Mouse (Mus musculus) fat pad, adult 2 months (tissue): ENCODE results near the gene 3100002H09Rik.
A peak's percentile ranks its signal among the peaks of the same experiment; 100 is the strongest.

ENCODE experiments used
- DNase-seq: peaks from one replicate; pipeline ENCODE4 v3.0.0-alpha.2; 2011; ENCODE audit warnings: low read depth, low spot score; ENCODE audit errors: extremely low read depth

Gene 3100002H09Rik

GRCm38 (mm10) chr4:124615986-124616385, 5.4 kb upstream of the 3100002H09Rik start:
- no peak for DNase-seq

- no peak for DNase-seq
Observed at GRCm38 (mm10) chr4:124615406-124615960, 4.9 kb upstream of the 3100002H09Rik start.

GRCm38 (mm10) chr4:124614189-124614588, 3.6 kb upstream of the 3100002H09Rik start:
- DNase-seq: no peak

DNA sequence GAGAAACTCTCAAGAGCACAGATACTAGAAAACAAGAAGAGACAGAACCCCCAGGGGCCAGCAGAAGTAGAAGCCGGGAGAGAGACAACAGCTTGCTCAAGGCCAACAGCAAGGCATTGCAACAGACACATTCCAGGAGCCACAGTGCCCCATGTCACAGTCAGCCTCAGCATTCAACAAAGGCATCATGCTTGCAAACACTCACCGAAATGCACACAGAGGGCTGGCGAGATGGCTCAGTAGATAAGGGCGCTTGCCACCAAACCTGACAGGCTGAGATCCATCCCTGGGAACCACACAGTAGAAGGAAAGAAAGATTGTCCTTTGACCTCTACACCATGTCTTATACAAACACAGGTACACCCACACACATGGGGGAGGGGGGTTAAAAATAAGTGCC, 1.2 kb upstream of the 3100002H09Rik start:
- DNase-seq: no peak

DNA sequence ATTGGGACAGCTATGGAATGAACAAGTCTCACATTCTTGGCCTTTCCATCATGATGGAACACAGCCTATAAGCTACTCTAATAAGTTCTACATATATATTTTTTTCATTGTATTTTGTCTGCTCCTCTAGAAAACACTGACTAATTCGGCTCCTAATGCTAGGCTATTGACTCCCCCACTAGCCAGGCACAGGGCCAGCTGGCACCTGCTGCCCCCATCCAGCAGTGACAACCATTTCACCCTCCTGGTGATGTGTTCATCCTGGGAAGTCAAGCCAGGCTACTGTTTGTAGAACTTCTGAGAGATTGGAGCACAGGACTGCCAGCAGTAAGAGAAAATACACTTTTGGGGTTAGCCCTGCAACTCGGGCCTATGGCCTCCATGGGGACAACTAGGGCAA, 537 bp downstream of the 3100002H09Rik start:
- DNase-seq: no peak

DNA sequence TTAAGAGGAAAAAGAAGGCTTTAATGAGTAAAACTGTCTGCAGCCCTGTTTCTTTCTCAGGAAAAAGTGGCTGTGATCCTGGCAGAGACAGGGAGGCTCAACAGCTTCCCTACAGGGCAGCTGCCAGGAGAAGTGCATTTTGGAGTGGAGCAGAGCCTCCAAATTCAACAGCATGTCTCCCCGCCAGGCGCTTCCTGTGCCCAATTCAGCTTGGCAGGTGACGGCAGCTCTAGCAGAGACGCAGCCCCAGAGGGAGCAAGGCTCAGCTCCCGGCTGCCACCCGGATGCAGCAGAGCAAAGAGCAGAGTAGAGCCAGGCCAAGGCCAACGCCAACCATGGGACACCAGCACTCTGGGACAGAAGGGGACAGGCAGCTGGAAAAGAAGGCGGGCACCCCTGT, 3.4 kb downstream of the 3100002H09Rik start:
- DNase-seq: no peak

DNA sequence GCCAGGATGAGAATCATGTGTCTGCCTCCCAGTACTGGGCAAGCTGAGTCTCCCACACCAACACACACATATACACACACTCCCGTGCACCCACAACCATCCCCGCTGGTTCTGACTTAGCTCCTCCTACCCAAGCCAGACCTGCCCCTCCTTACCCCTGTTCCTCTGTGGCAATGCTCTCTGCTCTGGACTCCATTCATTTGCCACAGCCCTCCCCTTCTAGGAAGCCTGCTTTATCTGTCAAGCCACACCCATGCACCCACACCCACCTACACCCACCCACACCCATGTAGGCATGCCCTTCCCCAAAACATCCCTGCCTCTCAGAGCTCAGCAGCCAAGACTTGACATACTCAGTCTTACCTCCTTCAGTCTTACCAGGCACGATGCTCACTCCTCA, 4.4 kb downstream of the 3100002H09Rik start:
- no peak for DNase-seq

- no peak for DNase-seq
Observed at GRCm38 (mm10) chr4:124605255-124605654, 5.3 kb downstream of the 3100002H09Rik start.

DNA sequence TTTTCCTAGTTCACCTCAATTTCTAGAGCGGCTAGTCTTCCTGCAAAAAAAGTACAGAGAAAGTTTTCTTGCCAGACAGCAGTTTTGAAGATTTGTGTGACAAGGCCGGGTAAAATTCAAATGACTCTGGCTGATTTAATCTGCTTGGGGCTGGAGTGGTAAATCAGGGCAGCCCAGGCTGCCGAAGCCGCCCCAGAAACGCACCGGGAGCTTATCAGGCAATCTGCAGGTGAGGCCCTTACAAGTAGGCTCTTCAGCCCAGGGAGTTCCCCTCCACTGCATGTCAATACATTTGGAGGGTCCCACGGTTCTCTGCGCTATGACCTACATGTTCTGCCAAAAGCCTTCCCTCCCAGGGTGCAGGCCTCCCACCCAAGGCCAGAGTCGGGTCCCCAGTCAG, 6.9 kb downstream of the 3100002H09Rik start:
- DNase-seq: no peak

GRCm38 (mm10) chr4:124595929-124596328, 14.7 kb downstream of the 3100002H09Rik start:
- no peak for DNase-seq

DNA sequence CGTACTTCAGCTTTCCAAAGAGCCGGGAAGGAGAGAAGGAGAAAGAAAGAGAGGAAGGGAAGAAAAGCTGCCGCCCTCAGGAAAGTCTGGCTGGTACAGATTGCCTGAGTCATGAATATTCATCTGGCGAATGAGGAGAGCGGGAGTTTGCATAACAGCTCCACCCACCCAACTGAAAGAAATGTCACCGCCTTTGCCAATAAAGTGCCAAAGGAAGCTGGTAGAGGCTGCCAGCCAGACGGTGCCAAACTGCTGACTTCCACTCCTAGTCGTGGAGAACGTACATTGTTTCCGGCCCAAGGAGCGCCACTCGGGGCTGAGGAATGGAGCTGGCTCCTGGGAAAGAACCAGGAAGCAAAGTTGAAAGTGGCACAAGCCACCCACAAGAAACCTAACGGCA, 15.7 kb downstream of the 3100002H09Rik start:
- DNase-seq: peak; percentile 34

DNA sequence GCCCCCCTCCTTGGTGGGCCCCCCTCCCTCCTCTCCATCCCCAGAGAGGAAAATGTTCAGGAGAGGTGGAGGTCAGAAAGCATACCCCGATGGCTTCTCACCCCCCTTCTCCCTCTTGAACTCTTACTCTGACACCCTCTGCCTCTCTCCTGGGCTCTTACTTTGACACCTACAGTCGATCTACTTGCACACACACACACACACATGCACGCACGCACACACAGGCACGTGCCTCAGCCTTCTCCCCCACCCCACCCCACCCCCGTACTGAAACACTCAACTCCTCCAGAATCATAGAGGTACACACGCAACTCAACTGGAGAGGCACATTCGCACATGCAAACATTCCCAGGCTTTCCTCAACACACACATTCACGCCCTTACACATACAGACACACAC, 16.9 kb downstream of the 3100002H09Rik start:
- DNase-seq: no peak

- no peak for DNase-seq
Observed at GRCm38 (mm10) chr4:124593210-124593609, 17.4 kb downstream of the 3100002H09Rik start.

- peak; percentile 80 for DNase-seq
Observed at GRCm38 (mm10) chr4:124592241-124592640, 18.4 kb downstream of the 3100002H09Rik start.

GRCm38 (mm10) chr4:124580695-124581094, 29.9 kb downstream of the 3100002H09Rik start:
- no peak for DNase-seq

DNA sequence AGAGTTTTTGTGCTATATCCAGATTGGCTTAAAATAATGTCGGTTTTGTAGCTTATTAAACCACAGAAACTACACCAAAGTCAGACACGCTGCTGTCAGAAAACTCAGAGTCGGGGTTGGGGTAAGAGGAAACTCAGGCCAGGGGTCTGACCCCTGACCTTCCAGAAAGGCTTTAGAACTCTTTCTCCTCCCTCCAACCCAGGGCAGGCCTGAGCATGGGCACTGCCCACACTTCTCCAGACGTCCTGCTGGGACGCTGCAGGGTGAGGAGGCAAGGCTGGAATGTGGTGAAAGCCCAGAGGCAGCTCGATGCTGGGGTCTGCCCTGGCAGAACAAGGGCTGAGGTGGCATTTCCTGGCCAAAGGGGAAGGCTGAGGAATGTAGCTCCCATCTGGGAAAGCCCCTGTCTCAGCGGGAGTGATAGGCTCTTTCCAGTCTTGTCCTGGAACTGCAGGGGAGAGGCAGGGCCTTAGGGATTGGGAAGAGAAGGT, 34.6 kb downstream of the 3100002H09Rik start:
- no peak for DNase-seq

DNA sequence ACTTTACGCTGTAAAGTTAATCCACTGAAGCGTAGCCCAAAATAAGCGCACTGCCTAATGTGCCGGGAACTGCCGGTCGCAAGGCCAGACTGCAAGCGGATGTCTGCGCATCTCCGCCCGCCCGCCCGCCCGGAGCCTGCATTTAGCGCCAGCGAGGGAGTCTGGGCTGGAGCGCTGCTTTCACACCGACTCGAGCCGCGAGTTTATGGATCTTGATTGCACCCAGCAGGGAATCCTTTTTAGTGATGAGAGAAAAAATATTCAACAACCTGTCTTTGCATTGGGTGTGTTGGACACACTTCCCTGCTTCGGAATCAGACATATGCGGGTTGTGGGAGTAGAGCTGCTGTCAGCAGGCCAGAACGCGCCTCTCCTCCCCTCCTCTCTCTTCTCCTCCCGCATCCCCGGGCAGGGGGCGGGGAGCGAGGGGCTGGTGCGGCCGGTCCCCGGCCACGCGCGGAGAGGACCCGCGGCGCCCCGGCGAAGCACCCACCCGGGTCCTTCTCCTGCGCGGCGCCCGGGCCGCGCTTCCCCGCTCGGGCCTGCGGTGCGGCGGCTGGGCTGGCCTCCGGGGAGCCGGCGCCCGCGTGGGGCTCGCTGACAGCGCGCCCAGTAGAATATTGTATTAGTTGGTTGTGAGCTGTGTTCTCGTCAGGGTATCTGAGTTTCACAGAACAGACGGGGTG, 35.2 kb downstream of the 3100002H09Rik start:
- no peak for DNase-seq

DNA sequence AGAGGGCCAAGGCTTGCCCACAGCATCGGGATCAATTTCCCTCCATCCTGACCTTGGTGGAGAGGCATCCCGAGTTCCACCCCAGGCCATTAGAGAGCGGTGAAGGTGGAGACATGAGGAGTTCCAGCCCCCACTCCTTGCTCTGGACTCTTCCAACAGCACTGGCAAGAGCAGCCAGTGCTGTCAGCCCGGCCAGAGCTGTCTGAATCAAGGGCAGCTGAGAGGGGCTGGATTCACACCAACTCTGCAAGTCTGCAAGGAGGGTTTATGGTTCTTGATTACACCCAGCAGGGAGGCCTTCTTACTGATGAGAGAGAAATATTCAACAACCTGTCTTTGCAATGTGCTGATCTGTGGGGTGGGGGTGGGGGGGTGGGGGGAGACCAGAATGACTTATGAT, 37.0 kb downstream of the 3100002H09Rik start:
- DNase-seq: no peak

- DNase-seq: no peak
Observed at GRCm38 (mm10) chr4:124570977-124571376, 39.6 kb downstream of the 3100002H09Rik start.

GRCm38 (mm10) chr4:124569661-124570060, 40.9 kb downstream of the 3100002H09Rik start:
- no peak for DNase-seq

DNA sequence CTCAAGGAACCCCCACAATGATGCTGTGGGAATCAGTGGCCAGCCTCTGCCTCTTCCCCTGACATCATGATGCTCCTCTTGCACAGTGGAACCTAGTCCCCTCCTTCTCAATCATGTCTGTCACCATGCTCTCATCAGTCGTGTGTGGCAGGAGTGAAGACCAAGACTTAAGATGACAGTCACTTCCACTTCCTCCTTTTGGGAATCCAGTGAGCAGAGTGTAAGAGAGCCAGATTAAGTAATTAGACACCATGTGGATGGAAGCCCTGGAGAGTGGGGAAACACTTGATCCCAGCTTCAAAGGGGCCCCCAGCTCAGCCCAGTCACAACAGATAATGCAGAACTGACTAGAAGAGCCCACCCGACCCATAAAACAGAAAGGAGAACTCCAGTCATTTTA, 47.2 kb downstream of the 3100002H09Rik start:
- no peak for DNase-seq

GRCm38 (mm10) chr4:124562721-124563120, 47.9 kb downstream of the 3100002H09Rik start:
- DNase-seq: no peak
